Mouse (Mus musculus) left cerebral cortex, postnatal 4 days (tissue): Measurements from ENCODE around the gene Ino80. TPM values are rescaled to one million over a fixed set of nuclear protein-coding genes. Genes with fewer than 3 reads are reported as not detected.
"Not testable (repeated sequence)": the region's sequence is repeated elsewhere in the genome, so short reads cannot be mapped to it uniquely, and the experiment has no call there.

Source experiments
- DNase-seq: peaks from one replicate; pipeline ENCODE4 v3.0.0-alpha.2; 2022
- intact Hi-C: fragments of 180-260 bp; cut with DNase I; formaldehyde crosslinking; loops from one replicate; pipeline ENCODE4 v1.15.1; 2025
- total RNA-seq, 2 experiments: library from RNA; stranded (reverse); gene quantifications; 2 replicates each; pipeline ENCODE4 v1.2.3; 2021

Ino80 gene
- total RNA-seq: 10 to 100 TPM; 20.9 to 23.7 TPM

DNA sequence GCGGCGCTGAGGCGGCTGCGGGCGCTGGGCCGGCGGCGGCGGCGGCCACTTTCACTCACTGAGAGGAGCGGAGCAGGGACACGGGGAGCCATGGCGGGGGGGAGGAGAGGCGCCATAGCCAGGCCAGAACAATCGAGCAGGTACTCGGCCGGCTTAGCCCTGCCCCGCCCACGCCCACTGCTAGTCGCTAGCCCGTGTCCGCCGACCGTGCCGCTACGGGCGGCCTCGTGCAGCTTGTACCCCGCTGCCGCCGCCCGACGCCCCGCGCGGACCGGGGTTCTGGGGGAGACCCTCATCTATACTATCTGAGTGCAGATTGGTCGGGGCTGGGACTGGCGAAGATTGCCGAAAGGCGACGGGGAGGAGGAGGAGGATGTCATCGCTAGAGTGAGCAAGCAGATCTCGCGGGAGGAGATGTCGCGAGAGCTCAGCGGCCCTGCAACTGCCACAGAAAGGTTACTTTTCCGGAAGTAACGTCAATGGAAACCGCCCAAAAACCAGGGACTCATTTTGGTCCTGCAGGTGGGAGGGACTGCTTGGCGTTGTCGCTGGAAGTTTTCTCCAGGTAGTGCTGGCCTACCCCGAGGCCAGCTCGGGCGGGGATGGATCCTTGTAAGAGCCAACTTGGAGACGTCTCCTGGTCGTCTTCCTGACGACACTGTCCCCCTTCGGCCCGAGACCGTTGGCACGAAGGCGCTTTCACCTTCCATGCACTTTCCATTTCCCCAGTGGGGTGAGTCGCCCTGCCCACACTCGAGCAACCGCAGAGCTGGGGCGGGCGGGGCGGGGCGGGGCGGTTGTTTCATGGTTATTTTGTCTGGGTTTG, at the start of gene Ino80:
Ino80 (minus strand) TSS at position 117 of the 826 bp plus-strand sequence.
- intact Hi-C loops: no loop called here
- peak; percentile 99 for DNase-seq

DNA sequence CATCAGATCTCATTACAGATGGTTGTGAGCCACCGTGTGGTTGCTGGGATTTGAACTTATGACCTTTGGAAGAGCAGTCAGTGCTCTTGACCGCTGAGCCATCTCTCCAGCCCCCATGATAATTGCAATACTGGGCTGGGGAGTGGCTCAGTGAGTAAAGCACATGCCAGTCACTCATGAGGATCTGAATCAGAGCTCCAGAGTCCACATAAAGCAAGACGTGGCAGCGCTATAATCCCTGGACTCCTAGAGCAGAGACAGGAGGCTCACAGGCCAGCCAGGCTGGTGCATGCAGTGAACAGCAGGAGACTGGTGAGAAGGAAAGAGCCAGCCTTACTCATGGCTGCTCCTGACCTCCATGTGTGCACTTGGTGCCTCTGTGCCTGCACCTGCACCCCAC, 47.9 kb upstream of the Ino80 start:
- DNase-seq: no peak
- intact Hi-C loops: no loop called here

DNA sequence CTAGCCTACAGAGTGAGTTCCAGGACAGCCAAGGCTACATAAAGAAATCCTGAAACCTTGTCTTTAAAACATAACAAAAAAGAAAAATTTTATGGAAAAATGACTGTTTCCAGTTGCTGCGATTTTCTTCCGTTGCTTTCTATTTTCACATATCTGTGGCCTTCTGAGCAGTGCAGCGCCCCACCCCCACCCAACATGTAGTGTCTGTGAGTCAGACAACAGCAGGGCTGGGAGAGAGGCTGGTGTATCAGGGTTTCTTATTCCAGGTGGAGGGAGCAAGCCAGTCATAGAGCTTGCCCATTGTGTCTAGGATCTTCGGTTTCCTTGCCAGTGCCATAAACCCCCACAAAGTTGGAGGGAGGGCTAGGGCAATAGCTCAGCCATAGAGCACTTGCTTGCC, 46.3 kb upstream of the Ino80 start:
- intact Hi-C loops: no loop called here
- no peak for DNase-seq

DNA sequence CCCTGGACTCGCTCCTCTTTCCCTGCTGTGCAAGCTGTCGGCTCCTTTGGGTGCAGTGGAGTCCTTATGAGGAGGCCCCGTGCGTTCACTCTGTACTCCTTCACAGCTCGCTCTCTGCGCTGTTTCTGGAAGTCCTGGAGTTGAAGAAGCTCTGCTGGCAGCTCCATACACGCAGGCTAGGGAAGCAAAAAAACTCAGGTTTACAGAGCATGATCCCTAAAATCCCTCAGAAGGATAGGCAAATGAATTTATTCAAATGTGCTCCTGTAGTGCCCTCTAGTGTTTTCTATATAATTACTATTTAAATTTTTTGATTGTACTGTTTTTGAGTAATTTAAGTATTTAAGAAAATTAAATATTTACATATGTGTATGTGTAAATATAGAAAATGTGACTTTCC, 43.1 kb upstream of the Ino80 start:
- intact Hi-C loops: no loop called here
- no peak for DNase-seq

DNA sequence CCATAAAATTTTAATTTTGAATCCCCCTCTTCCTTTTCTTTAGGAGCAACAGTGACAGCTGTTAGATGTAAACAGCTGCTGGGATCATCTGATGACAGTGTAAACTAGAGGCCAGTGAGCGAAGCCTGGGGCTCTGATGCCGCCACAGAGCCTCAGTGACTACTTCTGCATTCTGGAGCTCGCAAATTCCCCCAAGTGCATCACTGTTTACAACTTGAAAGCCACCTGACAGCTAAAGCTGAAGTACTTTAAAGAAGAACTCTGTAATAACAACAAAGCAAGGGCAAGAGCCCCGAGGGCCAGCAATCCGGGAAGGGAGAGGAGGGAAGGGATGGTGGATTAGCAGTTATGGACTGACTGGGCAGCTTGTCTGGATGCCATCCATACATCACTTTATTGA, 39.3 kb upstream of the Ino80 start:
- DNase-seq: no peak
- intact Hi-C loops: no loop called here

DNA sequence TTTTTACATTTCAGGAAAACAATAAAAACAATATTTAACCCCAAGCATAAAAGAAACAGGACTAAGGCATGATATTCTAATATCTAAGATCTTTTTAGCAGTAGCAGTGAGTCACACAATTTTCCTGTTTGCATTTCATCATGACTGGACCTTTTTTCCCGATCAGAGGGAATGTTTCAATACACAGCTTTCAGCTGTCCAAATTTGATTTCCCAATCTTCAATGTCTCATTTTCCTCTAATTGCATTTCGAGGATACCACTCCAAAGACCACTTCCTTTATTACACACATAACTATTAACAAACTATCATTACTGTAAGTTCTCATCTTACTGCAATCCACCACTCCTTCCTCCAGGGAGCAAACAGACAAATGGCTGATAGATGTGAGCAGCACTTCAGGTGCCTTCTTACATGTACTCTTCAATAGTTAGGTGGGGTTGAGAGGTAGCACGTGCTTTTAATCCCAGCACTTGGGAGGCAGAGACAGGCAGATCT, 36.6 kb upstream of the Ino80 start:
- intact Hi-C loops: no loop called here
- no peak for DNase-seq

DNA sequence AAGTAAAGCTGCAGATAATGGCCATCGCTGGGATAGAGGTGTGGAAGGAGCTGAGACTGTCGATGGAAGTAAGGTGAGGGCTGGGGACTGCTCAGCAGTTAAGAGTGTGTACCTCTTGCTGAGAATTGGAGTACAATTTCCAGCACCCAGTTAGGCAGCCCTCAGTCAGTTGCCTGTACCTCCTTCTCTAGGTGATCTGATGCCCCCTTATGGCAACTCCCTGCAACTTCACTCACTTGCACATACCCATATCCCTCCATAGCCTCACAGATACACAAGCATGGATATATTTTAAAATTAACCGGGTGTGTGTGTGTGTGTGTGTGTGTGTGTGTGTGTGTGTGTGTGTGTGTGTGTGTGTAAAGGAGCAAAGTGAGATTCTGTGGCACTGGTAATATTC, 34.8 kb upstream of the Ino80 start:
- intact Hi-C loops: no loop called here
- DNase-seq: no peak

DNA sequence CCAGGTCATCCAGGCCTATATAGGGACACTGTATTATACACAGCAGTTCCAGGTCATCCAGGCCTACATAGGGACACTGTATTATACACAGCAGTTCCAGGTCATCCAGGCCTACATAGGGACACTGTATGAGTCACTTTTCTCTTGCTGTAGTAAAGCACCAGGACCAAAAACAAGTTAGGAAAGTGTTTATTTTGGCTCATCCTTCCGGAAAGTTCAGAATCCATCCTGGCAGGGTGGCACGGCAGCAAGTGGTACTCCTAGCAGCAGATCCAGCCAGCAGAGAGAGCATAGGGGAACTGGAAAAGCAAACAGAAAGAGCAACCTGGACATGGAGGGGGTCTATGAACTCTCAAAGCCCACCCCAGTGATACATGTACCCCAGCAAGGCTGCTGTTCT, 33.4 kb upstream of the Ino80 start:
- intact Hi-C loops: no loop called here

DNA sequence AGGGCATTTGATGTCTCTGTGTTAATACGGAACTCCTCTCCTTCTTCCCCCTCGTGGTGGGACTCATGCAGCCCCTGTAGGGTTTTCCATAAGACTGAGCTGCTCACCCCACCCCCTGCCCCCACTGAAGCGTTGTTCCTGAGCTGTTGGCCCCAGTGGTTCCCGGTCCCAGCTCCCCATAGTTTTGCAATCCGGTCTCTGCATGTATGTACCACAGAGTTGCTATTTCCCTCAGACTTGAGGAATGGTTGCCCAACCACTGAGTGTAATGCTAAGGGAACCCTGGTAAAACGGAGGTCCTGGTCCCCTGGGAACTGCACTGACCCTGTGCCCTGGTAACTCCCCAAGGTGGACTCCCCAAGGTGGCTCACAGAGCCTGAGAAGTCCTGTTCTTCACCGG, 31.0 kb upstream of the Ino80 start:
- DNase-seq, intact Hi-C loops: not testable (repeated sequence)

More for the DNA sequence above, 33.4 kb upstream of the Ino80 start:
- DNase-seq: no peak

DNA sequence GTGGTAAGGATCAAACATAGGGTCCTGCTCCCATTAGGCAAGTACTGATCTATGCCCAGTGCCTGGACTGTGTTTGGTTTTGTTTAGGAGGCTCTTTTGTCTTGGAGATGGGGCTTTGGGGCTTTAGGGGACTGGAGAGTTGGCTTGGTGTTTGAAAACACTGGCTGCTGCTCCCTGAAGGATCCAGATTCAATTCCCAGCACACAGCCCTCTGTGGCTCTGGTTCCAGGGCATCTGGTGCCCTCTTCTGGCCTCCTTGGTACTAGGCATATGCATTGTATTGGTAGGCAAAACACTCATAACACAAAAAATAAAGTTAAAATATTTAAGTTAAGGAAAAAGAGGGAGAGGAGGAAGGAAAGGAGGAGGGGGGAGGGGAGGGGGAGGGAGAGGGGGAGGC, 29.6 kb upstream of the Ino80 start:
- intact Hi-C loops: no loop called here
- DNase-seq: no peak

DNA sequence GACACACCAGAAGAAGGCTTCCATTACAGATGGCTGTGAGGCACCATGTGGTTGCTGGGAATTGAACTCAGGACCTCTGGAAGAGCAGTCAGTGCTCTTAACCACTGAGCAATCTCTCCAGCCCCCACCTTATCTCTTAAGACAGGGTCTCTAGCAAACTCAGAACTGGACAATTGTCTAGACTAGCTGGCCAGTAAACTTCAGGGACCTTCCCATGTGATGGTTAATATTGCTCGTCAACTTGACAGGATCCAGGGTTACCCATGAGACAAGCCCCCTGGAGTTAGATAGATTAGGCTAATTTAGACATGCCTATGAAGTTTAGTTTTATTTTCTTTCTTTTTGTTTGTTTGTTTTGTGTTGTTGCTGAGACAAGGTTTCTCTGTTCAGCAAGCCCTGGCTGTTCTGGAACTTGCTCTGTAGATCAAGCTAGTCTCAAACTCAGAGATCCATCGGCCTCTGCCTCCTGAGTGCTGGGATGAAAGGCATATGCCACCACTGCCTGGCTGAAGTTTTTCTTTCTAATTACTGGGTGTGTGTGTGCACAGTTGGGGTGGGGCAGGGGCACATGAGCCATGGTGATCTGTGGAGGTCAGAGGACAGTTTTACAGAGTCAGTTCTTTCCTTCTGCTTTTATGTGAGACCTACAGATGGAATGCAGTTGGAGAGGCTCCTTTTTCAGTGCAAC, 23.6 kb upstream of the Ino80 start:
- no peak for DNase-seq
- intact Hi-C loops: no loop called here

DNA sequence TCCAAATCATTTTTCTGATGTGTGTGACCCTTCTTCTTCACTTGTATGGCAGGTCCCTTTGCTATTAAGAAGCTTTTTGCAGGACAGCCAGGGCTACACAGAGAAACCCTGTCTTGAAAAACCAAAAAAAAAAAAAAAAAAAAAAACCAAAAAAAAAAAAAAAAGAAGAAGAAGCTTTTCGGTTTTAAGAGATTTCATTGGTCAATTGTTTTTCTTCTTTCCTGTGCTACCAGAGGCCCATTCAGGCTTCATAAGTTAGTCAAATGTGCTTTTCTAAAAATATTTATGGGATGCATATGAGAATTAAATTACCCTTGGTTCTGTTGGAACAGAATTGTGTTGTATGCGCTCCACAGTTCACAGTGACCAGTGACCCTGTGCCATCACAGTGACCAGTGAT, 21.4 kb upstream of the Ino80 start:
- no peak for DNase-seq
- intact Hi-C loops: no loop called here

DNA sequence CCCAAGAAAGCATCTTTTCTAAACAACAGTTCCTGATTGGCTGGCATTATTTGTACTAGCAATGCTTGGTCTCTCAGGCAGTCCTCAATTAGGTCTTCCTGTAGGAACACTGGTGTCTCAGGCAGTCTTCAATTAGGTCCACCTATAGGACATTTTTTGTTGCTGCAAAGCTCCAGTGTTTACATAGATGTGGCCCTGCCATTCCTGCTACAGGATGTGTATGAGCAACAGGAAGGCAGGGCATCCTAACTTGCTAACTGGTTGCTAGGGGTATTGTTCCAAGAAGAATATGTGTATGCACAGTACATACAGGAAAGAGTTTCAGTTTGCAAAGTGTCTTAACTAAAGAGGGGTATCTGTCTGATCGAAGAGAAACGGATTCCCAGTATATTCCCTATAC, 18.6 kb upstream of the Ino80 start:
- intact Hi-C loops: no loop called here

DNA sequence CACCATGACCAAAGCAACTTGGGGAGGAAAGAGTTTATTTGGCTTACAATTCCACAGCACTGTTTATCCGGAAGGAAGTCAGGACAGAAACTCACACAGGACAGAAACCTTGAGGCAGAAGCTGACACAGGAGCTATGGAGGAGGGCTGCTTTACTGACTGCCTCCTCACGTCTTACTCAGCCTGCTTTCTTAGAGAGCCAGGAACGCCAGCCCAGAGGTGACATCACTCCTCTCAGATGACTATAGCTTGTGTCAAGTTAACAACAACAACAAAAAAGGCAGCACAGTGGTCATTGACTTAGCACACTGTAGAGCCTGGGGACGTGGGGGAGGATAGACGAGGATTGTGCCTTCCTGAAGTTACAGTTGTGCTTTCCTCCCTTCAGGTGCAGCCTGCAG, 14.5 kb upstream of the Ino80 start:
- DNase-seq: no peak
- intact Hi-C loops: no loop called here

More for the DNA sequence above, 18.6 kb upstream of the Ino80 start:
- DNase-seq: no peak

DNA sequence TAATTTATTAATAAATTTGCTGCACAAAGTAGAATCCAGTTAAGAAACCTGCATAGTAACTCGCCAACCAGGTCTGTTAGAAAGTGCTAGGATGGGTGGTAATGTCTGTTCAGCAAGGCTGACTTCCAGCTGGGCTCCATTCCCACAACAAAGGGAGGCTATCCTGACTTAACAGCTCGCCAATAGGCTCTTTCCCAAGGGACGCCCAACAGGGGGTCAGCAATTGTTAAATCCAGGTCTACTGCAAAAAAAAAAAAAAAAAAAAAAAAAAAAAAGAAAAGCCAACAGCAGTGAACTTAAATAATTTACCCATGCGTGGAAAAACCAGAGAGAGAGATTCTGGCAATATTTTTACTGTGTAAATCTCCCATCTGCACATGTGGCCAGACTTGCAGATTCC, 9.0 kb upstream of the Ino80 start:
- intact Hi-C loops: no loop called here
- DNase-seq: peak; percentile 8

DNA sequence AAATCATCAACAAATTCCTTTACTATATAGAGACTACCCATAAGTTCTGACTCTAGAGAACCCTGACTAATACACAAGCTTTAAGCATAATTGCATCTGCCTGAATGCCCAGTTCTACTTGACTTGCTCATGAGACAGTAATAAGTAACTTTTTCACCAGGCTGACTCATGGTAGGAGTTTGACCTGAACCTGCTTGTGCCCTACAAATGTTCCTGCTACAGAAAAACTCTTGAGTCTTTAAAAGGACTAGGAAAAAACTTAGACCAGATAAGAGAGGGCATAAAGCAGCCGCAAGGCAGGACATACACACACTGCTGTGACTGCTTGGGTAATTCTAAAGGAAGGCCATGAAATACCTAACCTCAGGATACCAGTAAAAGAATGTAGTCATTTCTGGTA, 4.8 kb upstream of the Ino80 start:
- DNase-seq: no peak
- intact Hi-C loops: no loop called here

DNA sequence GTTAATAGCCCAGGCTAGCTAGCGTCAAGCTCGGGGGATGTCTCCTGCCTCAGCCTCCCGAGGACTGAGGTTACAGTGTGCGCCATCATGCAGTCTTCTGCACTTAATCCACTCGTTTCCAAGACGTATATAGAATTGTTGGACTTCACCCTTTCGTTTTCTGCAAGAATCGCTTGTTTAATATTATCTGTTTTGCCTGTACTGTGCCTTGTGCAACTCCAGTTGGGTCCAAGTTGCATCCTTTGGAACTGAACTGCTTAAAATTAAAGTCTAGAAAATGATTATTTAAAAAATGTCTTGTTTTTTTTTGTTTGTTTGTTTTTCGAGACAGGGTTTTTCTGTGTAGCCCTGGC, 886 bp upstream of the Ino80 start:
- intact Hi-C loops: no loop called here

DNA sequence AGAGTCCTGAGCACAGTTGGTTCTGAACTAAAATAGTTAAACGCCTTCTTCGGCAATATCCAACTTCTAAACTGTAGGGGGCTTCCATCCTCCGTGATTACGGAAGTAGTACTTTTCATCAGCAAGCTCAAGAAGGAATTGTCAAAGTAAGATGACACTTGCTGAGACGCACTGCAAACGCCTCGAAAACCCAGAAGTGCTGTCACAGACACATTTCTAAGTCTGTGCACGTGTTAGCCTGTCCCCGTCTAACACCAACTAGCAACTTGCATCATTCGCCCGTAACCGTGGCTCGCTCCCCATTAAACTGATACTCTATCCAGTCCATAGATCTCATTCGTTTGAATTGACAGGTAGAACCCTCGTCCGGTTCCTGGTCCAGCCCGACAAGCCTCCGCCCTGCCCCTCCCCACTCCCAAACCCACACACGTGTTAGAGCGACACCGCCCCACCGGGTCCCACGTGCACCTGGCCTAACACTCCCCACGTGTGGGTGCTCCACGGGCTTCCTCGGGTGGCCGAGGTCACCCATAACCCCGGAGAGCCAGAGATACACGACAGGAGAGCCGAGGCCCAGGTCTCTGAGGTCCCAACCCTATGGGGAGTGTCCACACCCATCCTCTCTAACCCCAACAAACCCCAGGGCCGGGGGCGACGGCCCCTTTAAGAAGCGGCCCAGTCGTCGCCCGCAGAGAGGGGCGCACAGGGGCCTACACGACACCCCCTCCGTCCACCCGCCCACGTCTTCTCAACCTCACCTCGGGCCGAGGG, 681 bp downstream of the Ino80 start:
- intact Hi-C loops: no loop called here
- peak; percentile 63 for DNase-seq

More for the DNA sequence above, 886 bp upstream of the Ino80 start:
- no peak for DNase-seq

DNA sequence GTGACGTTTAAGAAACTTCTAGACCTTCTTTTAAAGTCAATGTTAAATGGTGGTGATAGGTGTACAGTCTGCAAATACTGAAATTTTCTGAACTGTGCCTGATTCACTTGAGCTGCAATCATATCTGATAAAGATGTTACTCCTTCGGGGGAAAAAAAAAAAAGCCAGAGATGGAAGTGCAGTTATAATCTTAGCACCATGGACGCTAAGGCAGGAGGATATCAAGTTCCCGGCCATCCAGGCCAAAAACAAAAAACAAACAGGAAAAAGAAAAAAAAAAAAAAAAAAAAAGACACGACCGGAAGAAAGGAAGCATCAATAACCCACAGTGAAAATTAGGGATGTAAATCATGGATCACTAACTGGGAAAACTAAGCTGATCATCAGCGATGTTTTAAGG, 1.3 kb downstream of the Ino80 start:
- intact Hi-C loops: no loop called here
- DNase-seq: no peak

DNA sequence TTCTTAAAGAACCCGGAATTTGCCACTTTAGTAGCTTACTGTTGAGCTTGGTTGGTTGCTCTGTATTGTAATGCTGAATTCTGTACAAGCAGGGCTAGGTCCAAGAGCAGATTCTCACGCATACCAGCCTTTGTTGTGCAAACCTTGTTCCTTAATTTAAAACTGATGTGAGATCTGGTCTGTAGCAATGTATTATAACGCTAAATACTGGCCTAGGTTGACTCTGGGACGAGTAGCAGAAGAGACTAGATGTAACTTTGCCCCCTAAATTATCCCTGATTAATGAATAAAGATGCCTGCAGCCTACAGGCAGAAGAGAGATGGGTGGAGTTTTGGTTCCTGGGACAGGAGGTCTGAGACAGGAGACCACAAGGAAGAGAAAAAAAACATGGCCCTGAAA, 13.5 kb downstream of the Ino80 start:
- DNase-seq: no peak

DNA sequence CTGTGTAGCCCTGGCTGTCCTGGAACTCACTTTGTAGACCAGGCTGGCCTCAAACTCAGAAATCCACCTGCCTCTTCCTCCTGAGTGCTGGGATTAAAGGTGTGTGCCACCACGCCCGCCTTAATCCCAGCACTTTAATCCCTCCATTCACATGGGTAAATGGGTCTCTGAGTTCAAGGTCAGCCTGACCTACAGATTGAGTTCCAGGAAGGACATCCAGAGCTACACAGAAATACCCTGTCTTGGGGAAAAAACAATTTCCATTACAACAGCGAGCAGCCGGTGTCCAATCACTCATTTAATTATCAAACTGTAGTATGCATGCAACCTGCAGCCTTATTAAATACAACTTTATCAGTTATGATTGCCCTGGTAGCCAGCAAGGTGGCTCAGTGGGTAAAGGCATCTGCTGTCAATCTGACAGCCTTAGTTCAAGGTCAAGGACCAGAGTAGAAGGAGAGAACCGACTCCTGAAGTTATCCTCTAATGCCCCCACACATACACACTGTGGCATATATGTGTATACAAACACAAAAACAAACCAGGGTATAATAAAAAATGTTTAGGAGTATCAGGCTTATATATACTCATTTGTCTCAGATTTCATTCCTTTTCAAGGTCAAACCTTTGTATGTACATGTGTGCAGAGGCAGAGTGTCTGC, 14.2 kb downstream of the Ino80 start:
- DNase-seq: no peak
- intact Hi-C loops: no loop called here

More for the DNA sequence above, 13.5 kb downstream of the Ino80 start:
- intact Hi-C loops: no loop called here
